Mouse (Mus musculus) embryonic facial prominence, embryonic 15.5 days (tissue): ENCODE results near the gene Ciao2a. TPM values are rescaled to one million over a fixed set of nuclear protein-coding genes. Genes with fewer than 3 reads are reported as not detected.

Experiments
- ATAC-seq: fragments of 200-750 bp; cut with Nextera tagmentation; 2 replicates; pipeline ENCODE4 v1.8.0; 2017; ENCODE audit warnings: low read depth, moderate TSS enrichment; ENCODE audit not compliant: insufficient number of reproducible peaks, low FRiP score, low TSS enrichment
- H3K27ac ChIP-seq: fragments of 300-500 bp; sonication (generic); replicated peaks from 2 replicates; pipeline ENCODE4 v1.5.1; 2015; ENCODE audit warnings: mild to moderate bottlenecking, inconsistent platforms
- H3K27me3 ChIP-seq: fragments of 300-500 bp; sonication (generic); 2 replicates; pipeline ENCODE4 v1.6.1; 2015; ENCODE audit warnings: inconsistent platforms
- H3K36me3 ChIP-seq: fragments of 300-500 bp; sonication (generic); 2 replicates; pipeline ENCODE4 v1.6.1; 2015; ENCODE audit warnings: mild to moderate bottlenecking, inconsistent platforms
- H3K4me1 ChIP-seq: fragments of 300-500 bp; sonication (generic); 2 replicates; pipeline ENCODE4 v1.6.1; 2015; ENCODE audit warnings: inconsistent platforms
- H3K4me2 ChIP-seq: fragments of 300-500 bp; sonication (generic); replicated peaks from 2 replicates; pipeline ENCODE4 v1.6.1; 2015; ENCODE audit warnings: mild to moderate bottlenecking, inconsistent platforms
- H3K4me3 ChIP-seq: fragments of 300-500 bp; sonication (generic); replicated peaks from 2 replicates; pipeline ENCODE4 v1.5.1; 2015; ENCODE audit warnings: mild to moderate bottlenecking, inconsistent platforms
- H3K9ac ChIP-seq: fragments of 300-500 bp; sonication (generic); 2 replicates; pipeline ENCODE4 v1.6.1; 2015; ENCODE audit warnings: inconsistent platforms
- H3K9me3 ChIP-seq: fragments of 300-500 bp; sonication (generic); replicated peaks from 2 replicates; pipeline ENCODE4 v1.6.1; 2016; ENCODE audit warnings: inconsistent platforms
- WGBS: fragments of 180-500 bp; shearing (Covaris S2); methylation state at CpG from one replicate; pipeline ENCODE4 v1.1.7; 2015; 5-methylcytosine and 5-hydroxymethylcytosine counted together
- polyA plus RNA-seq: library from polyadenylated mRNA; unstranded; fragments of >200 nt; fragmentation: Nextera tagmentation; extraction: Ambion mirVana; gene quantifications from 2 replicates; pipeline ENCODE4 v1.2.1, GENCODE M21; 2015

Ciao2a gene
- 128 and 129 TPM in 2 replicates for polyA plus RNA-seq

DNA sequence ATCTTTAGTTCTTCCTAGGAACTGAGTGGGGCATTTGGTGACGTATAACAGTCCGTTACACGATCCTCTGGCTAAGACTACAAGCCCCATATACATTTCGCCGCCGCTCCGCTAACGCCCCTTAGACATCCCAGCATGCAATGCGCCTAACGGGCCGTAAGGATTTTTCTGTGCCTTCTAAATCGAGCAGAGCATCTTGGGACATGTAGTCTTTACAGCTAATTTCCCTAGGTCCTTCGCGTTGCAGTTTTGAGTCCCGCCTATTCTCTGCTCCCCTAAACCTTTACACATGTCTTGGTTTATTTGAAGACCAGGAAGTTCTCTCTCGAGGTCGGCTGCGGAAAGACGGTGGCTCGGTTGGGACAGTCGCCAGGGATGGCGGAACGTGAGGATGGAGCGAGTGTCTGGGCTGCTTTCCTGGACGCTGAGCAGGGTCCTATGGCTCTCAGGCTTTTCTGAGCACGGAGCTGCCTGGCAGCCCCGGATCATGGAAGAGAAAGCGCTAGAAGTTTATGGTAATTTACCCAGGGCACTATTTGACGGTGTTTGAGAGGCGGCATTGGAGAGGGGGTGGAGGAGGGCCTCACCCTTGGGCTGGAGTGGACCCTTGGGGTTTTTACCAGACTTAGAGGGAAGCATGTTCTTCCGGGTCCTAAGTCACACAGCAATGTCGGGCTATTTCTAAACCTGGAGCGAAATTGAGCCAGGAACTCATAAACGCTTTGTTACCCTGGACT lies at the start of gene Ciao2a, which contains the start of gene Snx1:
TSS of gene Ciao2a (plus strand) at position 156 of the 737 bp plus-strand sequence.
TSS of gene Snx1 (minus strand) at position 132 of the 737 bp plus-strand sequence.
- Histone ChIP-seq H3K9me3 (no peaks in the 10 kb centered on the region), H3K4me1 (peaks cover 25% of the 10 kb centered on the region), H3K4me2 (peak within 1 kb of the TSS; percentile 79), H3K36me3 (peaks cover 3% of the 10 kb centered on the region; the same call in 1 of the 2 replicates), H3K4me3 (peak within 1 kb of the TSS; percentile 70), H3K9ac (peak within 1 kb of the TSS; percentile 53), H3K27me3 (no peaks in the 10 kb centered on the region), H3K27ac (peak within 1 kb of the TSS; percentile 83)
- peak; percentile 78 for ATAC-seq
- under 1% methylated on average over 34 of the region's 34 CpGs for WGBS

- no peaks in the 10 kb centered on the region for H3K36me3 ChIP-seq
- H3K4me3 ChIP-seq = no peak overlapping the region
- 51% methylated on average over 3 of the region's 3 CpGs for WGBS
- ATAC-seq = no peak
- H3K27ac ChIP-seq = no peak overlapping the region
- H3K4me2 ChIP-seq = no peak overlapping the region
- H3K9ac ChIP-seq = no peak overlapping the region
- H3K9me3 ChIP-seq = no peaks in the 10 kb centered on the region
- H3K27me3 ChIP-seq = no peaks in the 10 kb centered on the region
- H3K4me1 ChIP-seq = no peaks in the 10 kb centered on the region
Measured at GRCm38 (mm10) chr9:66078072-66078471, 48.3 kb upstream of the Ciao2a start.

DNA sequence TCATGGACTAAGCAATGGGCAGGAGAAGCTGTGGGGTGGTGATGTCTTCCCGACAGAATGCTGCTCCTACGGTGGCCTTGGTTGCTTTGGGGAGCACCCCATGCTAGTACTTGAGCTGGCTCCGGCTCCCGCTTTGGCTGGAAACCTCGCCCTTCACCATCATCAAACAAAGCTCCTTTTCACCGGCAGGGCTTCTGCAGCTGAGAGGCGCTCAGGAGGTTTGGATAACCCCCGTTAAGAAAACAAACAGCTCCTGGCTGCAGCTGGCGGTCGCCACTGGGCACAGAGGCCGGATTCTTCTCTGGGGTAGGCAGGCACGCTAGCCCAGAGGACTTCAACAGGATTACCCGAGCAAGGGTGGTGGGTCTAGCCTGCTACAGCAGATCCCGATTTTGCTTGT lies 47.9 kb upstream of the Ciao2a start:
- Histone ChIP-seq H3K4me2 (no peak overlapping the region), H3K27me3 (no peaks in the 10 kb centered on the region), H3K36me3 (no peaks in the 10 kb centered on the region), H3K4me3 (no peak overlapping the region), H3K4me1 (no peaks in the 10 kb centered on the region), H3K27ac (no peak overlapping the region), H3K9me3 (no peaks in the 10 kb centered on the region), H3K9ac (no peak overlapping the region)
- 5% methylated on average over 14 of the region's 14 CpGs for WGBS
- no peak; the same call in none of the 2 replicates for ATAC-seq

GRCm38 (mm10) chr9:66080804-66081459 lies 45.5 kb upstream of the Ciao2a start:
- WGBS = 69% methylated on average over 3 of the region's 3 CpGs
- no peak for ATAC-seq

GRCm38 (mm10) chr9:66081999-66082398 lies 44.4 kb upstream of the Ciao2a start:
- ATAC-seq = no peak
- no peak overlapping the region for H3K4me2 ChIP-seq
- no peak overlapping the region for H3K9ac ChIP-seq
- 82% methylated on average over 4 of the region's 4 CpGs for WGBS
- no peaks in the 10 kb centered on the region for H3K27me3 ChIP-seq
- peaks cover 8% of the 10 kb centered on the region for H3K36me3 ChIP-seq
- no peak overlapping the region for H3K27ac ChIP-seq
- H3K4me1 ChIP-seq = no peaks in the 10 kb centered on the region
- no peaks in the 10 kb centered on the region for H3K9me3 ChIP-seq
- H3K4me3 ChIP-seq = no peak overlapping the region

More at GRCm38 (mm10) chr9:66080804-66081459, 45.5 kb upstream of the Ciao2a start:
- H3K4me1 ChIP-seq = no peaks in the 10 kb centered on the region
- H3K36me3 ChIP-seq = peaks cover under 1% of the 10 kb centered on the region; the same call in 1 of the 2 replicates
- no peaks in the 10 kb centered on the region for H3K27me3 ChIP-seq
- no peak overlapping the region for H3K27ac ChIP-seq
- H3K9ac ChIP-seq = no peak overlapping the region
- no peak overlapping the region for H3K4me3 ChIP-seq
- H3K9me3 ChIP-seq = no peaks in the 10 kb centered on the region
- no peak overlapping the region for H3K4me2 ChIP-seq

DNA sequence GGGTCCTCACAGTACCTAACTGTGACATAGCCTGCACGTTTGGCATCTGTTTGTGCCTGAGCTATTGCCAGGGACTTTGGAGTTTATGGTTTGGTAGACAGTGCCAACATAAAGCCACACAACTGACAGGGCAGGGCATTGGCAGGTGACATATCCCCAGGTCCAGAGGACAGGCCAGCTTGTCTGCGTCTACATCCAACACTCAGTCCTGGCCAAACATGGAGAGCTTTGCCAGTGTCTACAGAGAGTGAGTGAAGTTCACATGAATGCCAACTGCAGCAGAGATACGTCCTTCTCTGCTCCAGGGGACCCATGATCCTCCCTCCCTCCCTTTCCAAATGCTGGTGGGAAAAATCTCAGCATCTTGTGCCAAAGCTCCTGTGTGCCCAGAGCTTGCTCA lies 42.2 kb upstream of the Ciao2a start:
- peaks cover 28% of the 10 kb centered on the region for H3K36me3 ChIP-seq
- H3K4me2 ChIP-seq = no peak overlapping the region
- WGBS = 81% methylated on average over 3 of the region's 3 CpGs
- no peak overlapping the region for H3K9ac ChIP-seq
- H3K27me3 ChIP-seq = no peaks in the 10 kb centered on the region
- ATAC-seq = no peak
- H3K9me3 ChIP-seq = no peaks in the 10 kb centered on the region
- H3K4me1 ChIP-seq = no peaks in the 10 kb centered on the region
- H3K27ac ChIP-seq = no peak overlapping the region
- no peak overlapping the region for H3K4me3 ChIP-seq

DNA sequence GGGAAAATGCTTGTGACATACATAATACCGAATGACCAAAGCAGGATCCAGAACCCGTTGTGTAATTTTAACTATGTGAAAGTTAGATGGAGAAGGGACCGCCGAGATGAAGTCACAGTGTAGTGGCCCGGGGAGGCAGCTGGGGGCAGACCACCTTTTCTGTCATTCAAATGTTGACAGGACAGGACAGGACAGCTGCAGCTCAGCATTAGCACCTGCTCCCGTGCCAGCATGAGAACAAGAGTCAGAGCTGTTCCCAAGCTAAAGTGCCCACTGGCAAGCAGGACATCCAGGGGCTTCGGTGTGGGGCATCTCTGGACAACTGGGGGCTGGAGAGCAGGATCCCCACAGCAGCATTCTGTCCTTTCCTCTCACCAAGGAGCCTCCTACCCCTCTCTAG lies 39.3 kb upstream of the Ciao2a start:
- WGBS = 83% methylated on average over 7 of the region's 7 CpGs
- no peaks in the 10 kb centered on the region for H3K9me3 ChIP-seq
- H3K36me3 ChIP-seq = peaks cover 55% of the 10 kb centered on the region
- H3K4me3 ChIP-seq = no peak overlapping the region
- H3K4me1 ChIP-seq = no peaks in the 10 kb centered on the region
- no peak overlapping the region; the same call in 1 of the 2 replicates for H3K27ac ChIP-seq
- H3K27me3 ChIP-seq = no peaks in the 10 kb centered on the region
- ATAC-seq = no peak
- no peak overlapping the region for H3K9ac ChIP-seq
- H3K4me2 ChIP-seq = no peak overlapping the region

GRCm38 (mm10) chr9:66088411-66088810 lies 38.0 kb upstream of the Ciao2a start:
- Histone ChIP-seq H3K9me3 (no peaks in the 10 kb centered on the region), H3K9ac (no peak overlapping the region), H3K4me3 (no peak overlapping the region), H3K36me3 (peaks cover 69% of the 10 kb centered on the region), H3K27me3 (no peaks in the 10 kb centered on the region), H3K4me2 (no peak overlapping the region), H3K27ac (no peak overlapping the region), H3K4me1 (no peaks in the 10 kb centered on the region)
- no peak for ATAC-seq
- WGBS = 27% methylated on average over 4 of the region's 4 CpGs

- Histone ChIP-seq H3K27ac (no peak overlapping the region), H3K4me3 (no peak overlapping the region), H3K4me1 (no peaks in the 10 kb centered on the region), H3K4me2 (no peak overlapping the region), H3K36me3 (peaks cover 90% of the 10 kb centered on the region), H3K9ac (no peak overlapping the region), H3K27me3 (no peaks in the 10 kb centered on the region), H3K9me3 (no peaks in the 10 kb centered on the region)
- ATAC-seq = no peak
- WGBS = 85% methylated on average over 13 of the region's 13 CpGs
Measured at GRCm38 (mm10) chr9:66090593-66091244, 35.7 kb upstream of the Ciao2a start.

DNA sequence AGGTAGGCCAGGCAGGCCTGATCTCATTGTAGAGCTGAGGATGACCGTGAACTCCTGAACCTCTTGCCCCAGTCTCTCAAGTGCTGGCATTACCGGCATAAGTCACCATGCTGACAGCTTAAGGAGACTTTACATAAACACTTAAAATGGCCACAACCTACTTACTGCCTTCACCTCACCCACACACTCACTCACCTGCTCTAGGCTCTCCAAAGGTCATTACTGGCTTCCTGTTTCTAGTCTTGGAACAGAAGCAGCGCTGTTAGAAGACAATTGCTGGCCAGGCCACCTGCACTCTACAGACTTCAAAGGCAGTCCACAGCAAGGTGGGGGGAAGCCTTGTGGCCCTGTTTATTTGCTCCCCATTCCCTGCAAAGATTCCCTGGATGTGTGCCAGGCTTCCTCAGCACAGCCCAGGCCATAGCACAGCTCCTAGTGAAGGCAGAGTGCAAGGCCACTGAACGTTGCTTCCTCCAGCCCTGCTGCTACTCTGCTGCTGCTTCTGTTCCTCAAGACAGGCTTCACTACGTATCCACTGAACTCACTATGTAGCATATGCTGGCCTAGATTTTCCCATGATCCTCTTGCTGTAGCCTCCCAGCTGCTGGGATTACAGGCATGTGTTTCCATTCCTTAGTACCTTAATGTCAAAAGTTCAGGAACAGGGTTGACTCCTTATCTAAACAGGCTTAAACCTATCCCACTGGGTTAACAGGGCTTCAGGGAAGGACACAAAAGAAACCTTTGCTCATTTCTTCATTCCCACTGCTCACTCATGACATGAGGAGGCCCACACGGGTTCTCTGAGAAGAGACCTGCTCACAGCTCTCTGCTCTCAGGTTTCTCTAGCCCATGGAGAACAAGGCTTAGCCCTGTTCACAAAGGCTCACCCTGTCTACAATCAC lies 34.8 kb upstream of the Ciao2a start:
- H3K4me2 ChIP-seq = no peak overlapping the region
- H3K4me3 ChIP-seq = no peak overlapping the region
- no peak for ATAC-seq
- 67% methylated on average over 6 of the region's 6 CpGs for WGBS
- H3K36me3 ChIP-seq = peaks cover 92% of the 10 kb centered on the region
- no peaks in the 10 kb centered on the region for H3K4me1 ChIP-seq
- no peak overlapping the region for H3K9ac ChIP-seq
- no peaks in the 10 kb centered on the region for H3K27me3 ChIP-seq
- no peaks in the 10 kb centered on the region for H3K9me3 ChIP-seq
- H3K27ac ChIP-seq = 0 out of 2 replicates have a peak overlapping the region, but pooled peaks have one; percentile 17
